Mouse (Mus musculus): ENCODE results near the gene Pkhd1. TPM values are rescaled to one million over a fixed set of nuclear protein-coding genes. Genes with fewer than 3 reads are reported as not detected.

The Pkhd1 gene
- polyA plus RNA-seq, 1 experiment from 2014 or later, result 0.45 TPM

DNA sequence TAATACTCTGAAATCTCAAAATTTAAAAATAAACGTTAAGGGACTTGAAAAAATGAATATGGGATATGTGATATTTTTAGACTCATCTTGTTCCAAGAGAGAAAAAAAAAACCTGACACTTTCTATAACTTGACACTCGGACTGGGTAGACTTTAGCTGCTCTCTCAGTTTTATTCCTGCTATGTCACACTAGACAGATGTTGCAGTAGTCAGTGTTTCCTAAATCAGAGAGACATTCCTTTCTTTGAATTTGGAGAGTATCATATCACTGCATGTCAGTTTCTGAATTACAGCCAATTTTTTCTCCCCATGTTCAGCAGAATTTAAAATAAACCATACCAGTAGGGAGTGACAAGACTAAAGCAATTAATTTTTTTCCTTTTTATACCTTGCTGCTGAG, 2.7 kb upstream of the Pkhd1 start:
- Histone ChIP-seq H3K4me3 (ENCODE audit: low read length) (no peak overlapping the region), H3K9ac (ENCODE audit: low read depth, low read length) (no peak overlapping the region), H3K27me3 (replicated peaks; ENCODE audit: control insufficient read depth, insufficient read depth, low read length) (no peaks in the 10 kb centered on the region), H3K4me1 (ENCODE audit: control insufficient read depth, insufficient read depth, low read length) (no peaks in the 10 kb centered on the region), H3K27ac (ENCODE audit: low read length) (no peak overlapping the region), H3K9me3 (ENCODE audit: control insufficient read depth, low read length) (no peaks in the 10 kb centered on the region), H3K4me2 (ENCODE audit: low read depth, low read length) (no peak overlapping the region), H3K36me3 (ENCODE audit: control insufficient read depth, insufficient read depth, low read length) (no peaks in the 10 kb centered on the region)
- WGBS, result 52% methylated on average over 2 of the region's 2 CpGs
- ATAC-seq, result no peak

DNA sequence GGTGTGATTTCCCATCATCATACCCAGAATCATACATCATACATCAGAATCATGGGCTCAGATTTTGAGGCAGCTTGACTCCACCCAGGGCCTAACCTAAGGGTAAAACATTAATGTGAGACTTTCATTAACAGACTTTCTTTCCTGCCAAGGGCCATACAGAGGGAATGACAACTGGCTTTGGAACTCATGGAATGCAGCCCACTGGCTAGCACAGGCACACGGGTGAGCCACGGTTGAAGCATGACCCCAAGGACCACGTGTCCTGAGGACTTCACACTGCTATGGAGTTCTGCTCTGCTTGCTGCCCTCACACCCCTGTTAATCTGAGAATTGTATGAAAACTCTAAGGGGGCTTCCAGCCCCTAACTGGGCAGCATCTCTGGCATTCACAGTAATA, 1.5 kb upstream of the Pkhd1 start:
- H3K27ac ChIP-seq (ENCODE audit: low read length), result no peak overlapping the region
- H3K9ac ChIP-seq (ENCODE audit: low read depth, low read length), result no peak overlapping the region
- no peak for ATAC-seq
- H3K36me3 ChIP-seq (ENCODE audit: control insufficient read depth, insufficient read depth, low read length), result no peaks in the 10 kb centered on the region
- no peaks in the 10 kb centered on the region for H3K4me1 ChIP-seq (ENCODE audit: control insufficient read depth, insufficient read depth, low read length)
- no peaks in the 10 kb centered on the region for H3K9me3 ChIP-seq (ENCODE audit: control insufficient read depth, low read length)
- no peaks in the 10 kb centered on the region for H3K27me3 ChIP-seq (replicated peaks; ENCODE audit: control insufficient read depth, insufficient read depth, low read length)
- no peak overlapping the region for H3K4me3 ChIP-seq (ENCODE audit: low read length)
- 52% methylated on average over 3 of the region's 3 CpGs for WGBS
- H3K4me2 ChIP-seq (ENCODE audit: low read depth, low read length), result no peak overlapping the region

DNA sequence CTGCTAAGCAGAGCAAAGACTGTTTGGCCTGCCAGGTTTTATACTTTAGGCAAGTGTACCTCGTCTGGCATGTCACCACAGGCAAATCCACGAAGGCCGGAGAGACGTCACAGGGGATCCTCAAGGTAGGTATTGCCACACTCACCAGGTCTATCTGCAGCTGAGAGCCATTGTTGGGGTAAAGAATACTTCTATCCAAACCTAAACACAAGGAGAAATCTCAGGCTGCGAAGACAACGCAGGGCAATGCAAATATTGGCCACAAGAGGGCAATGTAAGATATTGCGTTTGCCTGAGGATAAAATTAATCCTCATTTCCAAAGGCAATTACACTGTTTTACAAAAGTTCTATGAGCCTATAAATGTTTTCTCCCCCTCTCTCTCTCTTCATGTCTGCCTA, 5.2 kb downstream of the Pkhd1 start:
- no peaks in the 10 kb centered on the region for H3K27me3 ChIP-seq (replicated peaks; ENCODE audit: control insufficient read depth, insufficient read depth, low read length)
- no peaks in the 10 kb centered on the region for H3K36me3 ChIP-seq (ENCODE audit: control insufficient read depth, insufficient read depth, low read length)
- WGBS, result 30% methylated on average over 7 of the region's 7 CpGs
- no peak overlapping the region for H3K4me3 ChIP-seq (ENCODE audit: low read length)
- H3K9me3 ChIP-seq (ENCODE audit: control insufficient read depth, low read length), result no peaks in the 10 kb centered on the region
- H3K27ac ChIP-seq (ENCODE audit: low read length), result no peak overlapping the region
- no peak for ATAC-seq
- no peak overlapping the region for H3K4me2 ChIP-seq (ENCODE audit: low read depth, low read length)
- H3K9ac ChIP-seq (ENCODE audit: low read depth, low read length), result no peak overlapping the region
- no peaks in the 10 kb centered on the region for H3K4me1 ChIP-seq (ENCODE audit: control insufficient read depth, insufficient read depth, low read length)

- no peak overlapping the region for H3K4me3 ChIP-seq (ENCODE audit: low read length)
- no peaks in the 10 kb centered on the region for H3K9me3 ChIP-seq (ENCODE audit: control insufficient read depth, low read length)
- H3K27me3 ChIP-seq (replicated peaks; ENCODE audit: control insufficient read depth, insufficient read depth, low read length), result no peaks in the 10 kb centered on the region
- 63% methylated on average over 2 of the region's 2 CpGs for WGBS
- H3K9ac ChIP-seq (ENCODE audit: low read depth, low read length), result no peak overlapping the region
- no peak overlapping the region for H3K4me2 ChIP-seq (ENCODE audit: low read depth, low read length)
- no peaks in the 10 kb centered on the region for H3K36me3 ChIP-seq (ENCODE audit: control insufficient read depth, insufficient read depth, low read length)
- H3K4me1 ChIP-seq (ENCODE audit: control insufficient read depth, insufficient read depth, low read length), result no peaks in the 10 kb centered on the region
- ATAC-seq, result no peak
- H3K27ac ChIP-seq (ENCODE audit: low read length), result no peak overlapping the region
Measured at GRCm38 (mm10) chr1:20605489-20605888, 12.4 kb downstream of the Pkhd1 start.

DNA sequence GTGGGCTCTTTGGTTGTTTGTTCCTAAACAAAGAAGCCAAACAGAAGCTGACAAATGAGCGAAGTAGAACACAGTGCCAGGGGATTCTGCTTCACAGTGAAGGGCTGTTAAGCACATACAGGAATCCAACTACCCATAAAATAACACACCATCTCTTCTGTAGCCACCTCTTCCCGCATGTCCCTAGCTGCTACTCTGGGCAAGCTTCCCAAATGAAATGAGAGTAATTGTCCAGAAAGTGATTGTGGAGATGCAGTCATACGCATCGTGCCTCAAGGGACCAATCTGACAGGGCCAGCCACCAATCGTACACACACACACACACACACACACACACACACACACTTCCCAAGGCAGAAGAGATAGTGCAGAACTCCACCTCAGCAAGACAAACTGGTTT, 27.4 kb downstream of the Pkhd1 start:
- no peak for ATAC-seq
- H3K9ac ChIP-seq (ENCODE audit: low read depth, low read length), result no peak overlapping the region
- H3K4me2 ChIP-seq (ENCODE audit: low read depth, low read length), result no peak overlapping the region
- 82% methylated on average over 5 of the region's 5 CpGs for WGBS
- no peaks in the 10 kb centered on the region for H3K27me3 ChIP-seq (replicated peaks; ENCODE audit: control insufficient read depth, insufficient read depth, low read length)
- H3K4me3 ChIP-seq (ENCODE audit: low read length), result no peak overlapping the region
- no peaks in the 10 kb centered on the region for H3K36me3 ChIP-seq (ENCODE audit: control insufficient read depth, insufficient read depth, low read length)
- no peaks in the 10 kb centered on the region for H3K9me3 ChIP-seq (ENCODE audit: control insufficient read depth, low read length)
- no peaks in the 10 kb centered on the region for H3K4me1 ChIP-seq (ENCODE audit: control insufficient read depth, insufficient read depth, low read length)
- H3K27ac ChIP-seq (ENCODE audit: low read length), result no peak overlapping the region

GRCm38 (mm10) chr1:20571469-20571868, 46.4 kb downstream of the Pkhd1 start:
- Histone ChIP-seq H3K9me3 (ENCODE audit: control insufficient read depth, low read length) (no peaks in the 10 kb centered on the region), H3K27ac (ENCODE audit: low read length) (no peak overlapping the region), H3K27me3 (replicated peaks; ENCODE audit: control insufficient read depth, insufficient read depth, low read length) (no peaks in the 10 kb centered on the region), H3K4me3 (ENCODE audit: low read length) (no peak overlapping the region), H3K4me1 (ENCODE audit: control insufficient read depth, insufficient read depth, low read length) (no peaks in the 10 kb centered on the region), H3K36me3 (ENCODE audit: control insufficient read depth, insufficient read depth, low read length) (no peaks in the 10 kb centered on the region), H3K9ac (ENCODE audit: low read depth, low read length) (no peak overlapping the region), H3K4me2 (ENCODE audit: low read depth, low read length) (no peak overlapping the region)
- no peak for ATAC-seq
- 67% methylated on average over 5 of the region's 5 CpGs for WGBS

DNA sequence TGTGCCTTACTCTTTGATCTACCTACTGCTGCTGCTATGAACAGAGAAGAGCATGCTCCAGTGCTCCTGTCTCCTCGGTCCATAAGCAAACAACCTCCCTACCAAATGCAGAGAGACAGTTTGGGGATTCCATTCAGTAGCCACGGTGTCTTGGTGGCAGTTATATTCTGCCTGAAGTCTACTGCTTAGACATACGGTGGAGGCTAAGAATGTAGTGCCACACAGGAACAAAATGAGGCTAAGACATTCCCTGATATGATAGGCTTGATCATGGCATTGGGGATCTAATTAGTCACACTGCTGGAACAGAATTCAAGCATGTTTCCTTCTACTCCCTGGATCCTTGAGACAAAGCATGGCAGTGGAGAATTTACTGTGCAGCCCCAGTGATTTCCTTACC, 48.4 kb downstream of the Pkhd1 start:
- ATAC-seq, result no peak
- no peak overlapping the region for H3K4me3 ChIP-seq (ENCODE audit: low read length)
- no peaks in the 10 kb centered on the region for H3K36me3 ChIP-seq (ENCODE audit: control insufficient read depth, insufficient read depth, low read length)
- 64% methylated on average over 3 of the region's 3 CpGs for WGBS
- H3K4me2 ChIP-seq (ENCODE audit: low read depth, low read length), result no peak overlapping the region
- no peaks in the 10 kb centered on the region for H3K27me3 ChIP-seq (replicated peaks; ENCODE audit: control insufficient read depth, insufficient read depth, low read length)
- no peak overlapping the region for H3K9ac ChIP-seq (ENCODE audit: low read depth, low read length)
- H3K9me3 ChIP-seq (ENCODE audit: control insufficient read depth, low read length), result no peaks in the 10 kb centered on the region
- no peaks in the 10 kb centered on the region for H3K4me1 ChIP-seq (ENCODE audit: control insufficient read depth, insufficient read depth, low read length)
- H3K27ac ChIP-seq (ENCODE audit: low read length), result no peak overlapping the region

GRCm38 (mm10) chr1:20558443-20558842, 59.4 kb downstream of the Pkhd1 start:
- Histone ChIP-seq H3K27ac (ENCODE audit: low read length) (no peak overlapping the region), H3K9ac (ENCODE audit: low read depth, low read length) (no peak overlapping the region), H3K4me3 (ENCODE audit: low read length) (no peak overlapping the region), H3K27me3 (replicated peaks; ENCODE audit: control insufficient read depth, insufficient read depth, low read length) (no peaks in the 10 kb centered on the region), H3K4me2 (ENCODE audit: low read depth, low read length) (no peak overlapping the region), H3K4me1 (ENCODE audit: control insufficient read depth, insufficient read depth, low read length) (no peaks in the 10 kb centered on the region), H3K36me3 (ENCODE audit: control insufficient read depth, insufficient read depth, low read length) (no peaks in the 10 kb centered on the region), H3K9me3 (ENCODE audit: control insufficient read depth, low read length) (no peaks in the 10 kb centered on the region)
- 92% methylated on average over 6 of the region's 6 CpGs for WGBS
- ATAC-seq, result no peak

- Histone ChIP-seq H3K4me2 (ENCODE audit: low read depth, low read length) (no peak overlapping the region), H3K4me1 (ENCODE audit: control insufficient read depth, insufficient read depth, low read length) (no peaks in the 10 kb centered on the region), H3K9me3 (ENCODE audit: control insufficient read depth, low read length) (no peaks in the 10 kb centered on the region), H3K9ac (ENCODE audit: low read depth, low read length) (no peak overlapping the region), H3K4me3 (ENCODE audit: low read length) (no peak overlapping the region), H3K36me3 (ENCODE audit: control insufficient read depth, insufficient read depth, low read length) (no peaks in the 10 kb centered on the region), H3K27me3 (replicated peaks; ENCODE audit: control insufficient read depth, insufficient read depth, low read length) (no peaks in the 10 kb centered on the region), H3K27ac (ENCODE audit: low read length) (no peak overlapping the region)
- ATAC-seq, result no peak
- 31% methylated on average over 6 of the region's 6 CpGs for WGBS
Measured at GRCm38 (mm10) chr1:20554398-20554797, 63.5 kb downstream of the Pkhd1 start.

DNA sequence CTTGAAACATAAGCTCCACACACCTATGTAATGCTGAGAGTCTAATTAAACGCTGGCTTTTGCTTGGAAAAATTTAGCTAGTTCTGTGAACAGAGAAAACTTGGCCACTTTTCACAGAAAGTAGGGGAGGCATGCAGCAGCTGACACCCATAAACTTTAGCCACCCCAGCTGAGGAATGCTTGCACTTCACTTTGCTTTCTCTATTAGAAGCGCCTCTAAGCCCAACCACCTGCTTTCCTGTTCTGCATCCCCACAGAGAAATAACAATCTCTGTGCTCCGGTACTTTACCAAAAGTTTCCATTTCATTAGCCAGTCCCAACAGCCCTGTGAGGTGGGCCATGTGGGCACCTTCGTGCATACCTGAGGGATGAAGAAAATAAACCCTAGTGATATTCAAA, 66.5 kb downstream of the Pkhd1 start:
- no peaks in the 10 kb centered on the region for H3K4me1 ChIP-seq (ENCODE audit: control insufficient read depth, insufficient read depth, low read length)
- no peaks in the 10 kb centered on the region for H3K9me3 ChIP-seq (ENCODE audit: control insufficient read depth, low read length)
- 64% methylated on average over 4 of the region's 4 CpGs for WGBS
- no peak overlapping the region for H3K4me3 ChIP-seq (ENCODE audit: low read length)
- ATAC-seq, result no peak
- no peak overlapping the region for H3K4me2 ChIP-seq (ENCODE audit: low read depth, low read length)
- no peak overlapping the region for H3K9ac ChIP-seq (ENCODE audit: low read depth, low read length)
- H3K27ac ChIP-seq (ENCODE audit: low read length), result no peak overlapping the region
- no peaks in the 10 kb centered on the region for H3K36me3 ChIP-seq (ENCODE audit: control insufficient read depth, insufficient read depth, low read length)
- no peaks in the 10 kb centered on the region for H3K27me3 ChIP-seq (replicated peaks; ENCODE audit: control insufficient read depth, insufficient read depth, low read length)
